Mouse (Mus musculus) forebrain, embryonic 16.5 days (tissue): ENCODE data around the gene Sele. TPM values are rescaled to one million over a fixed set of nuclear protein-coding genes. Genes with fewer than 3 reads are reported as not detected.

Experiments used
- polyA plus RNA-seq: library from polyadenylated mRNA; unstranded; fragments of >200 nt; fragmentation: Nextera tagmentation; extraction: Ambion mirVana; gene quantifications from 2 replicates; pipeline ENCODE4 v1.2.1, GENCODE M21; 2015

The Sele gene
- polyA plus RNA-seq, 1 experiment from 2014 or later = not detected

Other genes starting within 250 kb of the Sele start
- gene Scyl3, start 119.1 kb upstream of the Sele start, polyA plus RNA-seq = 19.2 and 20.7 TPM in 2 replicates
- gene BC055324, start 53.4 kb upstream of the Sele start, polyA plus RNA-seq = 9.6 and 10.5 TPM in 2 replicates
- gene Mettl18, start 53.3 kb upstream of the Sele start, polyA plus RNA-seq = 8.3 and 8.5 TPM in 2 replicates
- gene Sell, start 13.7 kb downstream of the Sele start, polyA plus RNA-seq = 0.11 and 0.58 TPM in 2 replicates
- 0.19 TPM in 1 of 2 replicates, not detected in the other for gene Selp, start 67.0 kb downstream of the Sele start, polyA plus RNA-seq
- gene F5, start 103.6 kb downstream of the Sele start, polyA plus RNA-seq = 0.04 and 0.11 TPM in 2 replicates
- gene Slc19a2, start 200.8 kb downstream of the Sele start, polyA plus RNA-seq = 7.5 and 8.0 TPM in 2 replicates
- 22.7 and 25.5 TPM in 2 replicates for gene Ccdc181, start 227.4 kb downstream of the Sele start, polyA plus RNA-seq